Mouse (Mus musculus) lung, postnatal 25 days (tissue): ENCODE data around the gene Rtn3.
A peak's percentile ranks its signal among the peaks of the same experiment; 100 is the strongest.
"Not testable (repeated sequence)": the region's sequence is repeated elsewhere in the genome, so short reads cannot be mapped to it uniquely, and the experiment has no call there.

Experiments
- DNase-seq: peaks from one replicate; pipeline ENCODE4 v3.0.0; 2022; ENCODE audit warnings: low spot score

Gene Rtn3

DNA sequence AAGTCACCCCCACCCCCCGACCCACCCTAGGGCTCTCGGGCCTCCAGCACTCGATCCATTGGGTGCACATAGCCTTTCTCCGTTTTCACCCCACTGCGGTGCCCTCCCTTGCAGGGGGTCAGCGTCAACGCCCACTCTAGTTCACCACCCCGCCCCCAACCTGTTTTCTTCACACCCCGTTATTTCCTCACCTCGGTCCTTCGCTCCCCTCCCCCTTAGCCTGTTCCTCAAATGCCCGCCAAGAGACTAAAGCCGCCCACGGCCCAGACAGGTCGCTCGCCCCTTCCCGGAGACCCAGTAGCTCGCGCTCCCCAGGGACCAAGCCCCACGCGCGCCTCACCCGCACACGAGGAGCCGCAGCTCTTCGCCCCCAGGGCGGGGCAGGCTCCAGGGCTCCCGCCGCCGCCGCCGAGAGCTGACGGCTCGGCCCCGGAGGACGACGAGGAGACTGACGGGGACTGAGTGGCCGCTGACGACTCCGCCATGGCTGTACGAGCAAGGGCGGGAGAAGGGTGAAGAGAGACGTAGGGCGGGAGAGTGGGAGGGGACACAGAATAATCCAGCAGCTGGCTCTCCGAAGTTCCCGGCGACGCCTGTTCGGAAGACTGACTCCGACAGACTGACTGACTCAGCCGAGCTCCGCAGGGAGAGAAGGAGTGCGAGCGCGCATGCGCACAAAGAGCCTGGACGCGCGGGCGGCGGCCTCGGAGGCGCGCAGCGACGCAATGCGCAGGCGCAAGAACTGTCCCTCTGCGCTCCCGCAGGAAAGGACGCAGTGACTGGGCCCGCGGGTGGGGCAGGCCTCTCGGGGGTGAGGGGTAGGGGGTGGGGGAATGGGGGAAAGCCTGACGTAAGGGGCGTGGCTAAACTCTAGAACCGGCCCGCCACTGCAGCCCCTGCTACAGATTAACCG lies at the start of gene Rtn3:
TSS of gene Rtn3 (minus strand) at position 683 of the 913 bp plus-strand sequence.
- DNase-seq, result peak; percentile 97

GRCm38 (mm10) chr19:7531906-7532305 lies 48.8 kb upstream of the Rtn3 start:
- DNase-seq, result no peak

DNA sequence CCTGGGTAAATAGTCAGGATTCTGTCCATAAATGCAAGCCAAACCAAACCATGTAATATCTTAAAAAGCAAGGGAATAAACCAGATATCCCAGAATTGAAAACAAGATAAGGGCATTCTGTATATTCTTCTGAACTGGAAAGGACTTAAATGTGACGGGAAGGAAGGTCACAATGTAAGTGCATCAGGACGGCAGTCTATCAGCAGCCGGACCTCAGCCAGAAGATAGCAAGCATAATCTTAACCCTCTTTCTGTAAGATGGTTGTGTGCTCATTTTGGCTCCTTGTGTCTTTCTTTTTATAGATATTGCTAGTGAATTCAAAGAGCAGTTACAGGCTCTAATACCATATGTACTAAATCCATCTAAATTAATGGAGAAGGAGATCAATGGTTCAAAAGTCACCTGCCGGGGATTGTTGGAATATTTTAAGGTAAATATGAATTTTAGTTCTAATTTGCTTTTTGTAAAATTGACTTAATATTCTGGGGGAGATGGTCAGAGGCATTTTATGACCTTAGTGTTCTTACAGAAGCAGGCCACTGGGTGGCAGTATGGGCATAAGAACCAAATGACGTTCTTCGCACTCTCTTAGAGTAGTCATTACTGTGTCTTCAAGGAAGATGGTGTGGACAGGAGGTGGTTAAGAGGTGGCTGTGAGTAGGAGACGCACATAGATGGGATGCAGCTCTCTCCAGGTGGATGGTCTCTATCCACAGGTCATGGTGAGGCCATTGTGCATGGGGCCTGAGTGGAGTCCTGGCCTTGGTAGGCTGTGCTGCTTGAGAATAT lies 45.8 kb upstream of the Rtn3 start:
- DNase-seq, result peak; percentile 56

- no peak for DNase-seq
Measured at GRCm38 (mm10) chr19:7524879-7525278, 41.8 kb upstream of the Rtn3 start.

- DNase-seq, result no peak
Measured at GRCm38 (mm10) chr19:7523781-7524180, 40.7 kb upstream of the Rtn3 start.

- DNase-seq, result peak; percentile 17
Measured at GRCm38 (mm10) chr19:7523292-7523691, 40.2 kb upstream of the Rtn3 start.

GRCm38 (mm10) chr19:7522856-7523255 lies 39.8 kb upstream of the Rtn3 start:
- DNase-seq, result no peak

DNA sequence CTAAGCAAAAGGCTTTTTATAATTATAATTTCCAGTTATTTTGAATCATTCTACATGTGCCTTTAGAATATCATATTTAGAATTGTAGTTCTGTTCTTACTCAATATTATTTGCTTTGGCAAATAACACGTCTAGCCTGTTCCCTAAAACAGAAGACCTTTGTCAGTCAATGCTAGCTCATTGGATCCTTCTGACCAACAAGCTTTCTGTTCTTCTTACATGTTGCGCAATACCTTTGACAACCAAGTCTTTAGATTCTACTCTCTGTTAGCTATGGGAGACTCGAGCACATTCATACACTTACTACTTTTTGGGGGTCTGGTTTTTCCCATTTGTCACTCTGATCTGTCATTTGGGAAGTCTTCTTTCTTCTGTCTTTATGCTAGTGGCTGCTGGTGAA lies 38.5 kb upstream of the Rtn3 start:
- DNase-seq, result no peak

GRCm38 (mm10) chr19:7516437-7516836 lies 33.4 kb upstream of the Rtn3 start:
- DNase-seq, result no peak

- DNase-seq, result no peak
Measured at GRCm38 (mm10) chr19:7508026-7508425, 24.9 kb upstream of the Rtn3 start.

DNA sequence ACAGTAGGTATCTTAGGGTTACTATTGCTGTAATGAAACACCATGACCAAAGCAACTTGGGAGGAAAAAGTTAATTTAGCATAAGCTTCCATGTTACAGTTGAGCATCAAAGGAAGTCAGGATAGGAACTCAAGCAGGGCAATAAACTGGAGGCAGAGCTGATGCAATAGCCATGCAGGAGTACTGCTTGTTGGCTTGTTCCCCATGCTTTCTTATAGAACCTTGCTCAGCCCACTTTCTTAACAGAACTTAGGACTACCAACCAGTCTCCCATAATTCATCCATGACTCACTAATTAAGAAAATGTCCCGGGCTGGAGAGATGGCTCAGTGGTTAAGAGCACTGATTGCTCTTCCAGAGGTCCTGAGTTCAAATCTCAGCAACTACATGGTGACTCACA lies 23.2 kb upstream of the Rtn3 start:
- DNase-seq, result no peak

DNA sequence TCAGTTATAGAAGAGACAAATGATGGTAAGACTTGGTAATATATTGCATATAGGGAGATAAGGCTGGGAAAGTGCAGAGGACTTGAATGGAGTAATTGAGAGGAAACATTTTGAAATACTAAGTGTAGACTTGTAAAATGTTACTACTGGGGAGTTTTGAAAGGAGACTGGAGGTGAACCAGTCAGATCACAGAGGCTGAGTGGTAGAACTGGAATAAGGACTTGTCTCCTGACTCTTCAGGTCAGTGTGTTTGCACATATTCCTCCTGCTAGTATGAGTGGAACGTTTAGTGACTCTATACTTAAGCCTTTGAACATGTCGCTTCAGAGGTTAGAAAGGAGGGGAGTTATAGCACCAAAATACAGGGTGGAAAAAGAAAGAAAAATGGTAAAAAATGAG lies 19.4 kb upstream of the Rtn3 start:
- DNase-seq, result peak; percentile 36

GRCm38 (mm10) chr19:7500701-7501100 lies 17.6 kb upstream of the Rtn3 start:
- no peak for DNase-seq

DNA sequence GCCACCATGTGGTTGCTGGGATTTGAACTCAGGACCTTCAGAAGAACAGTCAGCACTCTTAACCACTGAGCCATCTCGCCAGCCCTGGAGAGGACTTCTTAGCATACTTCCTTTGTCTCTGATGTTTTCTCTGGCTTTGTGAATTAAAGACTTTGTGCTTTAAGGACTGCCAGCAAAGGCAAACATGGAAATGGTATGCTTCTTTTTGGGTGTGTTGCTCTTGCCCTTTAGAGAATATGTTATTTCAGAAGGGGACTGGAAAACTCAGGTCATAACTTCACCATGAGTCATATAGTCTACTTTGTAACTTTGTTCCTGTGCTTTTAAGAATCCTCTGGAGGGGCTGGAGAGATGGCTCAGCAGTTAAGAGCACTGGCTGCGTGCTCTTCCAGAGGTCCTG lies 15.7 kb upstream of the Rtn3 start:
- DNase-seq, result peak; percentile 36

- not testable (repeated sequence) for DNase-seq
Measured at GRCm38 (mm10) chr19:7496070-7496469, 13.0 kb upstream of the Rtn3 start.

GRCm38 (mm10) chr19:7495221-7496038 lies 12.3 kb upstream of the Rtn3 start:
- peak; percentile 51 for DNase-seq

DNA sequence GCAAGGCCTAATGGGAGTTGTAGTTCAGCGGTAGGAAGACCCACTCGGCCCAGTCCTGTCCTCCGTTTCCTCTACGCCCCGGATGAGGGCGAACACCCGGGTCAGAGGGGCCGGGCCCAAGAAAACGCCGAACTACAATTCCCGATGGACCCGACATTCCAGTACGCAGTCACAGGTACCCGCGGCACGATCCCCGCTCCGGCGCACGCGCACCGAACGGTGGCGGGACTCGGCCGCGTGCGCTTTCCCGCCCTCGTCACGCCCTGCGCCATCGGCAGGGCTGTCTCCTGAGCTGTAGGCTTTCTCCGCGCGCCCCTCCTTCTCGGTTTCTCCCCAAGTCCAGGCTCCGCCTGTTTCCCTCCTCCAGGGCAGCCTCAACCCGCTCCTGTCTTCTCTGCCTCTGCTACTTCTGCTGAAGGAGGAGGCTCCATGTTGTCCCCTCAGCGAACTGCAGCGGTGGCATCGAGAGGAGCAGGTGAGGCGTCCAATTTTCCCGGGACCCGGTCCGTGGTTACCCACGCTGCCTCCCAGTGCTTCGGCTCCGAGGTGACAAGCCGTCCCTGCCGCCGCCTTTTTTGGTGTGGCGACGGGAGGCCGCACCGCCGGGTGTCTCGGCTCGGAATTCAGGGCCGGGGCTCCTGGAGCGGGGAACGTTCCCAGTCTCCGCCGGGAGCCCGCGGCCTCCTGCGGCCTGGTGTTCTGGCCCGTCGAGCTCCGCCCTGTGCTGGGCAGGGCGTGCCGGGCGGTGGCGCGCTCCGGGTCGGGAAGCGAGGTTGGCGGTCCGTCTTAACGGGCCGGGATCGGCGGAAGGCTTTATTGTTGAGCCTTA lies 11.3 kb upstream of the Rtn3 start:
- DNase-seq, result peak; percentile 97

DNA sequence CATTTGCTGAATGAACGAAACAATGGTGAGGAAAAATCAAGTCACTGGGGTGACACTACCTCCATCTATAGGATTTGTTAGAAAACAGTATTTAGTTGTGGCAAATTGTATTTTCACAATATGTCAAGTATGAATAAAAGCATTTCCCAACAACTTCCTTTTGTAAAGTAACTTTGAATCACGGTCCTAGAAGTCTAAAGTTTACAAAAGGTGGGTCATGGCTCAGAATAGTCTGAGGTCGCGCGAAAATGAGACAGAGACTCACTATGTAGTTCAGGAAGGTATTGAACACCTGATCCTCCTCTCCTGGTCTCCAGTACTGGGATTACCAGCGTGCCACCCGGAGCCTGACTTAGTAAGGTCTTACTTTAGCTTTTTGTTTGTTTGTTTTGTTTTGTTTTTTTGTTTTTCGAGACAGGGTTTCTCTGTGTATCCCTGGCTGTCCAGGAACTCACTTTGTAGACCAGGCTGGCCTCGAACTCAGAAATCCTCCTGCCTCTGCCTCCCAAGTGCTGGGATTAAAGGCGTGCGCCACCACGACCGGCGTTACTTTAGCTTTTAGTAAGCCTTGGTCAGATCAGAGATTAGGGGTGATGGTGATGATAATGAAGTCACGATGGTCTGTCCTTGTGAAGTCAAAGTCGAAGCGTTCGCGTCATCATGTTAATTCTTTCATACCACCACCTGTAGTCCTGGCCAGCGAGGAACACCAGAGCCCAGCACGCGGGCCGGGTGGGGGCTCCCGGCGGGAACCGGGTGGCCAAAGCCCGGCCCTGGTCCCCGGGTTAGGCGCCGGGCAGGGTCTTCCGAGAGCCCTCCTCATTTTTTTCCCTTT lies 10.5 kb upstream of the Rtn3 start, which contains the start of gene Atl3:
TSS of gene Atl3 (plus strand) at position 689 of the 835 bp plus-strand sequence.
- DNase-seq, result no peak

DNA sequence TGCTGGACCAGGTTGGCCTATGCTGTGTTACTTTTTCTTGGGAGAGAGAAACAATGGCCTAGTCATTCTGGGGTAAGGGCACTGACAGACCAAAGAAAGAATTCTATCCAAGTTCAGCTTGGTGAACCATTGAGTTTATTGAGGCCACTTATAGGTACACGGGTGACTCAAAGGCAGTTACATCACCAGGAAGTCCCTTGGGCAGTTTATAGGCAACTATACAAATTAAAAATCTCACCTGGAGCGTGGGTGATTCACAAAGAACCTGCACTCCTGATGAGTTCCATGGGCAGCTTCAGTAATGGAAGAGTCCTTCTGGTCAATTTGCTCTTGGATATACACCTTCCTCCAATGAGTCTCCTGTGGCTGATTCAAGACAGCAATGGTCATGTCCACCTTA lies 9.6 kb upstream of the Rtn3 start:
- DNase-seq, result no peak

- DNase-seq, result no peak
Measured at GRCm38 (mm10) chr19:7491960-7492359, 8.9 kb upstream of the Rtn3 start.
